Mouse (Mus musculus) skeletal muscle tissue, adult 2 months (tissue): ENCODE data around the gene Dvl1.

Experiments used
- DNase-seq: peaks from one replicate; pipeline ENCODE4 v3.0.0-alpha.2; 2012; ENCODE audit warnings: low read depth, low spot score

Dvl1 gene

GRCm38 (mm10) chr4:155840076-155841002, 6.9 kb upstream of the Dvl1 start:
- peak; percentile 76 for DNase-seq

GRCm38 (mm10) chr4:155841003-155841454, 6.2 kb upstream of the Dvl1 start:
- peak; percentile 61 for DNase-seq

GRCm38 (mm10) chr4:155841651-155842270, 5.4 kb upstream of the Dvl1 start:
- no peak for DNase-seq

GRCm38 (mm10) chr4:155843231-155843630, 4.0 kb upstream of the Dvl1 start:
- DNase-seq = no peak

- DNase-seq = peak; percentile 70
Measured at GRCm38 (mm10) chr4:155847591-155848352, 570 bp downstream of the Dvl1 start.

GRCm38 (mm10) chr4:155848434-155849095, 1.4 kb downstream of the Dvl1 start:
- peak; percentile 87 for DNase-seq

- no peak for DNase-seq
Measured at GRCm38 (mm10) chr4:155849391-155849790, 2.2 kb downstream of the Dvl1 start.

GRCm38 (mm10) chr4:155849792-155850451, 2.7 kb downstream of the Dvl1 start:
- DNase-seq = no peak

GRCm38 (mm10) chr4:155851368-155851767, 4.2 kb downstream of the Dvl1 start:
- DNase-seq = no peak

GRCm38 (mm10) chr4:155851951-155852411, 4.8 kb downstream of the Dvl1 start:
- no peak for DNase-seq

- DNase-seq = no peak
Measured at GRCm38 (mm10) chr4:155853421-155853820, 6.2 kb downstream of the Dvl1 start.

GRCm38 (mm10) chr4:155854991-155855390, 7.8 kb downstream of the Dvl1 start:
- DNase-seq = no peak

- DNase-seq = no peak
Measured at GRCm38 (mm10) chr4:155856071-155856470, 8.9 kb downstream of the Dvl1 start.

- no peak for DNase-seq
Measured at GRCm38 (mm10) chr4:155856881-155857280, 9.7 kb downstream of the Dvl1 start.

- DNase-seq = no peak
Measured at GRCm38 (mm10) chr4:155859318-155859717, 12.1 kb downstream of the Dvl1 start.

- no peak for DNase-seq
Measured at GRCm38 (mm10) chr4:155861787-155862186, 14.6 kb downstream of the Dvl1 start.

GRCm38 (mm10) chr4:155863001-155863400, 15.8 kb downstream of the Dvl1 start, which contains the start of gene Tas1r3:
Gene Tas1r3 (minus strand): TSS chr4:155863362.
- DNase-seq = no peak

- no peak for DNase-seq
Measured at GRCm38 (mm10) chr4:155868614-155869298, 21.6 kb downstream of the Dvl1 start.

- peak; percentile 91 for DNase-seq
Measured at GRCm38 (mm10) chr4:155869317-155870033, 22.3 kb downstream of the Dvl1 start, which contains the start of the genes Cptp and Ints11. Gene Cptp (minus strand): TSS chr4:155869440. Gene Ints11 (plus strand): TSS chr4:155869546.
